Mouse (Mus musculus): ENCODE data around the gene Exoc3l.

The Exoc3l gene

DNA sequence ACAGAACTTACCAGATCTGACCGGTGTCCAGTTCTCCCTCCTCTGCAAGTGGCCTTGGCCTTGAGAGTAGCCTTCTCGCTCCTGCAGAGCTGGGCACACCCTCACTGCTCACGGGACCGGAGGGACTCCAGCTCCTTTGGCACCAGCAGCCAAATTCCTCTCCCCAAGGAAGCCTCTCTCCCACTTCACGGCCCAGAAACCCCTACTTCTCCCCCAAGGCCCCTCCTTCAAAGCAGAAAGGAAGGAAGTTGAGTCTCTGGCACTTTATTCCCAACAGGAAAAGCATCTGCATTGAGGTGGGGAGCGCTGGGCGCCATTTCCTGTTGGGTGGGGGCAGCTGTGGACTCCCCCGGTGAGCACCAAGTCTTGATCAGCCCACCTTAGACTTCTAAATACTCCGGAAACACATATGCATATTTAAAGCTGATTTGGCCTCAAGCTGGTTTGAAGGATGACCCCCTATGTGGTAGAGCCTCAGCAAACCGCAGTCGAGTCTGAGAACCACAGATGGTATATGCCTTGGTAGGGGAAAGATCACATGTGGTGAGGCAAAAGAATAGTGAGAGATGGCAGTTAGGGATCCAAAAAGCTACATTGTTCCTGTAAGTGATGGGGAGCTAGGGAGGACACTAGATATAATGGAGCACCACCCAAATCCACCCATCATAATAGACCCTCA is at the start of gene Exoc3l:
Gene Exoc3l (minus strand): TSS at position 207 of the 679 bp plus-strand sequence.
- CTCF ChIA-PET, result interaction anchor here in 2 of 4 experiments (1.0 to 3.0 kb wide), 4 partner anchors 29 to 78 kb away, joined by 3 to 8 read pairs (median 4); no protein-coding TSS in a partner anchor

DNA sequence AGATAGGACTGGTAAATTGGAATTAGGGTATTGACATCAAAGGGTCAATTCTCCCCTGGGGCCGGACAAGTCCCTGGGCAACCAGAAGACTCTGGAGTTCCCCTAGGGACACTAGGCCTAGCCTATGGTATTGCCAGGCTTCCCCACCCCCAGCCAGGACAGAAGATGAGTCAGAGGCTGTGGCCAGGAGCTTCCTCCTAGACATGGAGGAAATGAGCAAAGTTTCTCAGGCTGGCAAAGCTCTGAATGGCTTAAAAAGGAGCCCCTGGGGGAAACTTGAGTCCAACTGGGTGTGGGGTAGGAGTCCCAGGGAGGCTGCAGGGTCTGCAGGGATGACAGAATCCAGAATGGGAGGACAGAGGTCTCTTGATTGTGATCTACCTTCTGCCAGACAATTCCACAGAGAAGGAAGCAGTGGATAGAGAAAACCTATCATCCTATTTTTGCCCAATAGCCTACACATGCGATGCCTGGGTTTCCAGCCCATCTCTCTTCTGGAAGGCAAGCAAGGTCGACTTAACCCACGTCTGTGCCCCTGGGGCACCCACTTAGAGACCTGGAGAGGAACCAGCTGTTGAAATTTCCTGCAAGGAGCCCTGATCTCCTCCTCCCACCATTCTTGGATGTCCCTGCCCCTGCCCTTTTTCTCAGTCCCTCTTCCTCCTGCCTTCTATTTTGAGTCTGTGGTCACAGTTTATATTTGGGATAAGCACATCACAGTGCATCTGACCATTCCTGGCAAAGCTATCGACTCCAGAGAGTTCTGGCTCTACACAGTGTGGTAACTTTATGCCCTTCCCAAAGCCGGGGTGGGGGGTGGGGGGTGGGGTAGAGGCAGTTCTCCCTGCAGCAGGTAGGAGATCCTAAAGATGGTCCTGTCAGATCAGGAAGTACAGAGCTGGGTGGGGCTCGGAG is 49.4 kb upstream of the Exoc3l start:
- CTCF ChIA-PET, result interaction anchor here in 1 of 4 experiments (0.9 kb wide), 1 partner anchor 86 kb away, joined by 3 read pairs; no protein-coding TSS in a partner anchor
- POLR2A ChIA-PET, result interaction anchor here in 2 of 4 experiments (0.6 to 1.5 kb wide), 3 partner anchors 10 to 24 kb away, joined by 3 to 5 read pairs (median 3); no protein-coding TSS in a partner anchor

More for the DNA sequence above, at the start of gene Exoc3l:
- POLR2A ChIA-PET, result interaction anchor here in 3 of 4 experiments (0.6 to 3.1 kb wide), 26 partner anchors 9 to 501 kb away, joined by 3 to 15 read pairs (median 4); partner anchors contain the start of genes Elmo3 (in 3 of the 3), B3gnt9 (in 2 of the 3), D230025D16Rik (in 1 of the 3) and Lrrc29 (in 1 of the 3)

DNA sequence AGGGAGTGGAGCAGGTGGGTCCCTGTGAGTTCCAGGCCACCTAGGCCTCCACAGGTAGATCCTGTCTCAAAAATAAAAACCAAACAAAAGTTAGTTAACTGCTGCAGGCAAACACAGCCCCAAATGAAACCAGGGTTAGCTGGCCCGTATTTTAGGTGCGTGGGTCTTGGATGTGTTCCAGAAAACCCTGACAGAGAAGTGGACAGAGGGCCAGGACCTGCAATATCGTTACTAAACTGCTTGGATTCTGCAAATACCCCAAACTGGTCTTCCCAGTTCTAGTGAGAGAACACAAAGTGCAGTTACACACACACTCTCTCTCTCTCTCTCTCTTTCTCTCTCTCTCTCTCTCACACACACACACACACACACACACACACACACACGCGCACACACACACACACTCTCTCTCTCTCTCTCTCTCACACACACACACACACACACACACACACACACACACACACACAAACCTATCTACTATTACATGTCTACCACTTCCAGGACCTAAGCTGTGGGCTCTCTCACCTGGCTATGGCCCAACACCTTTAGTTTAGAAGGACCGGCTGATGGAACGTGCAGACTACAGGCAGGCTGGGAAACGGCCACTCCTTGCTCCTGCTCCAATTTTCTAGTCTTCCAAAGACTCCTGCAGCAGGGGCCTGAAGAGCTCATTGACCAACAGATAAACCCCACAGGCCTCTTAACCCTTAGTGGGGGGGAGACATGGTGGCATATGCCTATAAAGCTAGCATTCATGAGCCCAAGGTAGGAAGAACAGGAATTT is 48.1 kb upstream of the Exoc3l start:
- POLR2A ChIA-PET, result interaction anchor here in 2 of 4 experiments (1.3 to 1.4 kb wide), 2 partner anchors 16 kb away, joined by 3 to 4 read pairs; no protein-coding TSS in a partner anchor
- CTCF ChIA-PET, result interaction anchor here in 1 of 4 experiments (0.6 kb wide), 1 partner anchor 82 kb away, joined by 3 read pairs; no protein-coding TSS in a partner anchor

DNA sequence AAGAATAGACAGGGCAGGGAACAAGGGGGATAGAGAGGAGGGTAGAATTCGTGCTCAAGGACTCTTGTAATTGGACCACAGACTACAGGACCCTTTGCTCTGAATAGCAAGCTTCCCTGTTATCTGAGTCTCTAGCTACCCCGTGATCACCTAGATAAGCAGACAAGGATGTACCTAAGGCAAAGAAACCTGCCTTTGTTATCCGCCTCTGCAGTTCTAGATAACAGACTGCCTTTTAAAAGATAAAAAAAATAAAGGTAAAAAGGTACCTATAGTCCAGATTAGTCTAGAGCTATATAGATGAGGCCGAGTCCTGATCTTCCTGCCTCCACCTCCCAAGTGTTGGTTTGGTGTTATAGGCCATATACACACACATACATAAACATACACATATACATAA is 46.9 kb upstream of the Exoc3l start:
- ChIA-PET CTCF (interaction anchor here in 1 of 4 experiments (0.6 kb wide), 1 partner anchor 18 kb away, joined by 4 read pairs; no protein-coding TSS in a partner anchor), POLR2A (interaction anchor here in 3 of 4 experiments (0.6 to 1.3 kb wide), 4 partner anchors 10 to 47 kb away, joined by 3 to 4 read pairs (median 4); partner anchors contain the start of gene Exoc3l (in 1 of the 3))

DNA sequence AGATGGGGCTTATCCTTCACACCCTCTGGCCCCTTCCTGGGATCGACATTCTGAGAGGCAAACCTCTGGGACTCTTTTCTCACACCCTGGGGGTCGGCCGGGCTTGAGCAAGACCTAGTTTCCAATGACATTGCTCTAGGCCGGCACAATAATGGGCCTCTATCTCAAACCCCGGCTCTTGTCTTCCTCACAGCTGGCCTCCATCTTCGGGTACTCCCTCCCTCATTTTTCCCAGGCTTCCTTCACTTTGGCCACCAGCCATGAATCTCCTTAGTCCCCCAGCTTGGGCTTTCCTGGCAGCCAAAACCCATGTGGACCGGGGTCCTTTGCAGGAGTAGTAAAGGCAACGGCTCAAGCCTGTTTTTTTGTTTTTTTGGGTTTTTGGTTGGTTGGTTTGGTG is 45.5 kb upstream of the Exoc3l start:
- POLR2A ChIA-PET, result interaction anchor here in 2 of 4 experiments (0.6 to 1.0 kb wide), 4 partner anchors 15 to 140 kb away, joined by 3 to 5 read pairs (median 3); partner anchors contain the start of genes Lrrc29 (in 1 of the 2), Nol3 (in 1 of the 2) and Tmem208 (in 1 of the 2)
- CTCF ChIA-PET, result no interaction called here

DNA sequence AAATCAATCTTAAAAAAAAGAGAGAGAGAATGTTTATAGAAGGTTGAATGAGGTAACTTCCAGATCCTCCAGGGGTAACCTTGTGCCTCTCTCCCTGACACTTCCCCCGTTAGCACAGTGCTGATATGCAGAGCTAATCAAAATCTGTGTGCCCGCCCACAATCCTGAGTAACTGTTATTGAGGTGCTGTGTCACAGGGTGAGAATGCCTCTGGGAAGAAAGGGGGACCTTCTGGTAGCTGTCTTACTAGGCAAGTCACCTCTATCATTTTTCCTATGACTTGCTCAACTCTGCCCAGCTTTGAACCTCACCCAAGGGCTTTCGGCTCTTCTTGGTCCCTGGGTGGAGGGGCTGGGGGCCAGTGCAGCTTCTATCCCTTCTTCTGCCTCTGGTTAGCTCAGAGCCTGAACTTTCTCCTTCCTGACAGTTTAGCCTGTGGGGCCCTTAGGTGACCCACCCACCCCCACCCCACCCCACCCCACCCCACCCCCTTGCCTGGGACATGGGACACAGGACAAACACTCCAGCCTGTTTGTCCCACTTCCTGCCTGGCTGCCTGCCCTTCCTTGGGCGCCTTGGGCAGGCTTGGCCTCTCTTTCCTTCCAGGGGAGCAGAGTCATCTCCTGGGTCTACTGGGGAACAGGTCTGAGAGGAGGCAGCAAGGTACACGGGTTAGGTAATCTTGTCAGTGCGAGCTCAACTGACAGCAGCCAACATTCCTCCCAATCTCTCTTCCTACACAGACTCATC is 44.2 kb upstream of the Exoc3l start:
- CTCF ChIA-PET, result interaction anchor here in 2 of 4 experiments (0.6 to 1.3 kb wide), 3 partner anchors 8 to 108 kb away, joined by 3 to 7 read pairs (median 4); partner anchors contain the start of gene Fhod1 (in 1 of the 2)
- POLR2A ChIA-PET, result interaction anchor here in 3 of 4 experiments (0.6 to 4.1 kb wide), 7 partner anchors 8 to 349 kb away, joined by 3 to 32 read pairs (median 3); partner anchors contain the start of genes Fhod1 (in 2 of the 3), E2f4 (in 1 of the 3) and Slc9a5 (in 1 of the 3)

DNA sequence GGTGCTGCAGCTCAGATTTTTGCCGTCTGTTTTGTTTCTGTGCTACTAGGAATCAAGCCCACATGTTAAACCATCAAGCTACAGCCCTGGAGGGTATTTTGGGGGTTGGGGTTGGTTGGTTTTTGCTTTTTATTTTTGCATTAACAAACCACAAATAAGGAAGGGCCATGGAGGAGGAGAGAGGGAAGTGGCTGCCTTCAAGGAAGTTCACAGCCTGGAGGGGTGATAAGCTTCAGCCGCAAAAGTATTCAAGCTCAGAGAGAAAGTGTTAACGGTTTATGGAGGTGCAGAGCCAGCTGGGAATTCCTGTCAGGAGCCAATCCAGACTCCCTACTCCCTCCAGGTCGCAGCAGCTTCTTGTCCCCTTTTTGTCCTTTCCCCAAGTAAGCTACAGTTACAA is 43.1 kb upstream of the Exoc3l start:
- CTCF ChIA-PET, result interaction anchor here in 1 of 4 experiments (1.0 to 1.3 kb wide), 2 partner anchors 9 to 31 kb away, joined by 3 to 4 read pairs; partner anchors contain the start of gene Fhod1
- POLR2A ChIA-PET, result interaction anchor here (0.5 to 4.1 kb wide), 9 partner anchors 9 to 132 kb away, joined by 3 to 32 read pairs (median 4); partner anchors contain the start of genes Fhod1 (in 3 of the 4), Lrrc29 (in 2 of the 4), Tmem208 (in 2 of the 4) and E2f4 (in 1 of the 4)

DNA sequence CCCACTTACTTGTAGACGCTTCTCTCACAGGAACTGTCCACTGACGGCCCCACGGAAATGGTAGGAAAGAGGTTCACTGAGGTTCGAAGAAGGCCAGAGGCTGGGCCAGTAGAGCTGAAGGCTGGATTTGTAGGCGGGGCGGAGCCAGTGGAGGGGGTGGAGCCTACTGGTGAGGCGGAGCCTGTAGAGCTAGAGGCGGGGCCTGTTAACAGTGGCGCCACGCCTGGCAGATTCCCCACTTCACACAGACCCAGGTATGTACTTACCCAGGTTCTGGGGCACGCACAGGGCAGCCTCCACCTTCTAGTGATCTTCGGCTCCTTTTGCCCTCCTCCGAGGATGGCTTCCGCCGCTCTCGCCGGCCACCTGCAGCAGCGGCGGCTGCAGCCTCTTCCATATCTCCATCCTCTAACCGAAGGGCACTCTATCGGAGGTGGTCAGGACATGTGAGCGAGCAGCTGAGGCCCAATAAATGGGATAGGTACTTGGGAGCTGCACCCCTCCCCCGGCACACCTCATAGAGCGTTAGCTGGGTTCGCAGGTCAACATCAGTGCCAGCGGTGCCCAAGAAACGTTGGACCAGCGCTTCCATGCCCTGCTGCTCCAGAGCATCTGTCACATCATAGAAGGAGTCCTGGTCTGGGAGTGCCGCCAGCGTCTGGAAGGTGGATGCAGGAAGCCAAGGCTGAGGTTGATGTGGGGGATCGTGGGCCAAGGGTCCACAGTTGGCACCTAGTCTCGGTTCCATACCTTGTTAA is 40.7 kb upstream of the Exoc3l start:
- ChIA-PET CTCF (interaction anchor here in 3 of 4 experiments (0.5 to 2.1 kb wide), 13 partner anchors 10 to 1712 kb away, joined by 3 to 14 read pairs (median 4); partner anchors contain the start of genes Fhod1 (in 1 of the 3), Pdf (in 1 of the 3), Slc9a5 (in 1 of the 3) and Tppp3 (in 1 of the 3)), POLR2A (interaction anchor here in 3 of 4 experiments (0.6 to 4.1 kb wide), 27 partner anchors 9 to 256 kb away, joined by 3 to 32 read pairs (median 4); partner anchors contain the start of genes Fhod1 (in 3 of the 3), Slc9a5 (in 3 of the 3), Lrrc29 (in 2 of the 3) and Tmem208 (in 2 of the 3))

DNA sequence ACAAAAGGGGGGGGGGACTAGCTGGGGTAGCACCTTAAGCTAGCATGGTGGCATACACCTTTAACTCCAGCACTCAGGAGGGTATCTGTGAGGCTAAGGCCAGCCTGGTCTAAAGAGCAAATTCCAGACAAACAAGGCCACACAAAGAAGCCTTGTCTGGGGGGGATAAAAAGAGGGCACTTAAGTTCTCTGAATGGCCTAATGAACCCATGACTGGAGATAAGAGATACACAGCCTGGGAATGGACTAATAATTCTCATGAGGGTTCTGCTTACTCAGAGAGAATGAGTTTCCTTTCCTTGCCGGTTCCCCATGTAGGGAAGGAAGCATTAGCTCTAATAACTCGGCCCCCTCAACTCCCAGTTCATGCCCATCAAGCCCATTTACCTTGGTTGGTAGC is 36.6 kb upstream of the Exoc3l start:
- POLR2A ChIA-PET, result interaction anchor here in 2 of 4 experiments (0.5 to 1.6 kb wide), 4 partner anchors 10 to 28 kb away, joined by 3 to 5 read pairs (median 3); no protein-coding TSS in a partner anchor
- CTCF ChIA-PET, result no interaction called here

DNA sequence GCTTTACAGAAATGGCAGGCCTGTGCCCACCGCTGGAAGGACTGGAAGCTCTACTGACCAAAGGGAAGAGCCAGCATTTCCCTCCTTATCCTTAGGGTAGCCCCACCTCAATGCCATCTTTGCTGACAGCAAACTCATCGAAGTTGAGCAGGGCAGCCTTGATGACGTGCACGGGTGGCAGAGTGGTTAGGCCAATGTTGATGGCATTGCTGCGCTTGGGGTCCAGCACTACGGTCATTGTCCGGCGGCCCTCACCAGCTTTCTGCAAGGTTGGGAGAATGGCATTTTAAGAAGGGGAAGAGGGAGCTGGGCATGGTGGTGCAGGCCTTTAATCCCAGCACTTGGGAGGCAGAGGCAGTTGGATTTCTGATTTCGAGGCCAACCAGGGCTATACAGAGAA is 36.0 kb upstream of the Exoc3l start:
- CTCF ChIA-PET, result no interaction called here
- POLR2A ChIA-PET, result interaction anchor here in 2 of 4 experiments (0.5 to 2.1 kb wide), 5 partner anchors 8 to 27 kb away, joined by 3 to 5 read pairs (median 3); partner anchors contain the start of genes Fhod1 (in 1 of the 2) and Slc9a5 (in 1 of the 2)

DNA sequence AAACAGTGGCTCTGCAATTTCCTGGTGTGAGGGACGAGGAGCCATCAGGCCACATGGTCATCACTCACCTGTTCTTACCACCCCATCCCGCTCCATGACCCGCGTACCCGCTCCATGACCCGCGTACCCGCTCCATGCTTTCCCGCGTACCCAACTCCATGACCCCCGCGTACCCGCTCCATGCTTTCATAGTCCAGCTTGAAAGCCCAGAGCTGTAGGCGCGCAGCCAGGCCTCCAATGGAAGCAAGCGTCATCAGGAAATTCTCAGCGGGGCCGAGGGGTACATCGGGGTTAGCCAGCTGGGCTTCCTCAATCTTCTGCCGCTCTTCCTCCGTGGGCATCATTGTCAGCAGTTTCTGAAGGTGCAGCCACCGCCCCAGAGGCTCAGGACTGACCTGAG is 35.6 kb upstream of the Exoc3l start:
- ChIA-PET POLR2A (interaction anchor here in 2 of 4 experiments (0.6 to 2.1 kb wide), 7 partner anchors 9 to 27 kb away, joined by 3 to 5 read pairs (median 3); partner anchors contain the start of genes Fhod1 (in 2 of the 2) and Slc9a5 (in 1 of the 2)), CTCF (no interaction called here)

DNA sequence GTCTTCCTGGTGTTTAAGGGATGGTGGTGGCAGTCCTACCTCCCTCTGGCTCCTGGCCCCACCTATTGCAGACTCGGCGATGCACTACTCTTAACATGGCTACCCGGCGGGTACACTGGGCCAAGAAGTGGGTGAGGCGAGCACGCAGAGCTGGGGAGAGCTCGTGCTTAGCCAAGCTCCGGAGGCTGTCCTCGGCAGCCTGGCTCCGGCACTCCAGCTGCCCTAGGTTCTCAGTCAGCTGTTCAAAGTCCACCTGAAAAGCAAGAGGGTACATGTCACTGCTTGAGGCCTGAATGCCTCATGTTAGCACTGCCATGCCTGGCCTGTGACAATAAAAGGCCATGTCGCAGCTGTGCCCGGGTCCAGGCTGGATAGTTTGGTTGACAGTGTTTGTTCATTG is 34.4 kb upstream of the Exoc3l start:
- ChIA-PET CTCF (no interaction called here), POLR2A (interaction anchor here in 2 of 4 experiments (0.7 to 2.1 kb wide), 8 partner anchors 8 to 53 kb away, joined by 3 to 5 read pairs (median 4); partner anchors contain the start of genes Fhod1 (in 2 of the 2) and Slc9a5 (in 1 of the 2))

DNA sequence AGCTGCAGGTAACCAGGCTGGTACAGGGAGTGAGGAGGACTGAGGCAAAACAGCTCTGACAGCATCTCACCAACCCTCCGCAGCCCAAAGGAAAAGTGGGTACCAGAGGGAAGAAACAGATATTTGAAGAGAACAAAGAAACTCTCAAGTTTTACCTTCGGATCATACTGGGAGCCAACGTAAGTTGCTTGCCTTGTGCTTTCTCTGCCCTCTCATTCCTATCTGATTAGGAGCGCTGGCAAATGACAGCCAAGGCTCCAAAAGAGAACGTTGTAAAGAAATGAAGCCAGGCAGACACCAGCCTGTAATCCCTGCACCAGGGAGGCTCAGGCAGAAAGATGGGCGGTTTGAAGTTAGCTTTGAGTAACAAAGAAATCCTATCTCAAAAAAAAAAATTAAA is 31.1 kb upstream of the Exoc3l start:
- CTCF ChIA-PET, result interaction anchor here in 3 of 4 experiments (0.5 to 2.3 kb wide), 9 partner anchors 9 to 1088 kb away, joined by 3 to 5 read pairs (median 3); partner anchors contain the start of genes Fhod1 (in 1 of the 3) and Zfp90 (in 1 of the 3)
- POLR2A ChIA-PET, result interaction anchor here in 3 of 4 experiments (0.7 to 3.9 kb wide), 16 partner anchors 9 to 57 kb away, joined by 3 to 28 read pairs (median 4); partner anchors contain the start of genes E2f4 (in 2 of the 3), Fhod1 (in 2 of the 3), Slc9a5 (in 2 of the 3) and Elmo3 (in 1 of the 3)

DNA sequence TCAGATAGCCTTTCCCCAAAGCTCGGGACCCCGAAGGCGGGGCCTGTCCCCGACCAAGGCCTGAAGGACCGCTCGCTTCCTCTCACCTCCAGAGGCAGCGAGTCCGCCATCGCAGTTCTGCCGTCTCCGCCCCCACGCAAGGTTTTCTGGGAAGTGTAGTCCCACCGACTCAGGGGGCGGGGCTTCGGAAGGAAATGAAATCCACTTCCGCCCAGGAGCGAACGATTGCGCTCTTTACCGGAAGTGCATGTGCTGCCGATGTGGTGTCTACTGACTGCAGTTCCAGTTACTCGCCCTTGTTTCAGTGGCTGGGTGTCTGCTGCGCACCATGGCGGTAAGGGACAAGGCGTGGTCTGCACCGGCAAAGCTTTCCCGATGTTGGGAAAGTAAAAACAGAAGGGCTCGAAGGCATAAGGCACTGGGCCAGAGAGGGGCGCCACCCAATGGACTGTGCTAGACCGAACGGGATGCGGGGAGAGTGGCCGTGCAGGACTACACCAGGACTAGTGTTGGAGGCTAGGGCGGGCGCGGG is 30.3 kb upstream of the Exoc3l start, which contains the start of the genes Lrrc29 and Tmem208:
Gene Lrrc29 (minus strand): TSS at position 138 of the 532 bp plus-strand sequence.
Gene Tmem208 (plus strand): TSS at position 214 of the 532 bp plus-strand sequence.
- ChIA-PET CTCF (interaction anchor here in 3 of 4 experiments (0.6 to 2.3 kb wide), 5 partner anchors 10 to 1089 kb away, joined by 3 to 5 read pairs (median 3); partner anchors contain the start of genes Fhod1 (in 1 of the 3) and Zfp90 (in 1 of the 3)), POLR2A (interaction anchor here in 3 of 4 experiments (0.5 to 3.9 kb wide), 16 partner anchors 9 to 190 kb away, joined by 3 to 28 read pairs (median 5); partner anchors contain the start of genes E2f4 (in 2 of the 3), Fhod1 (in 2 of the 3), Slc9a5 (in 2 of the 3) and Elmo3 (in 1 of the 3))
